Mouse (Mus musculus) G1E-ER4 (cell line): ENCODE data around the gene Cdk5r2. TPM values are rescaled to one million over a fixed set of nuclear protein-coding genes. Genes with fewer than 3 reads are reported as not detected.

Experiments used
- GATA1 ChIP-seq: IDR thresholded peaks from one replicate; pipeline ENCODE4 v1.8.0; 2012; ENCODE audit warnings: low read length, inconsistent platforms
- polyA plus RNA-seq: library from polyadenylated mRNA; stranded (reverse); fragments of >175 nt; gene quantifications from 2 replicates; pipeline ENCODE4 v1.2.3, GENCODE M21; 2012

Cdk5r2 gene
- polyA plus RNA-seq, 1 experiment = not detected

GRCm38 (mm10) chr1:74880785-74881360 is 26.1 kb downstream of the Cdk5r2 start:
- TF ChIP-seq GATA1 = no peak

GRCm38 (mm10) chr1:74882055-74882734 is 27.5 kb downstream of the Cdk5r2 start:
- no peak for TF ChIP-seq GATA1

DNA sequence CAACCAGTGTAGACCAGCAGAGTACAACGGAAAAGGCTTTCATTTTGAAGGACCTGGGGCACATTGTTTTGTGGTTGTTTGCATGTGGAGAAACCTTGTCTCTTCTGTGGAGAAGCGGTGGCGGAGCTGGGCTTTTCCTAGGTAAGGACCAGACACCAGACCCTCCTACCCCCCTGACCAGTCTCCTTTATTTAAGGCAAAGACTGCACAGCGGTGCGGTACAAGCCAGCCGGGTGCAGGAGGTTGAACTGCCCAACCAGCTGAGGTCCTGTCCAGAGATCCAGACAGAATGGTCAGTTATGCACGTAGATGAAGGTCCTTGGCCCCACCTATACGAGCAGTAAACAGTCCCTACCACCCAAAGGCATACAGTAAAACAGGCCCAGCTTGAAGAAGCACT is 28.1 kb downstream of the Cdk5r2 start:
- no peak for TF ChIP-seq GATA1

DNA sequence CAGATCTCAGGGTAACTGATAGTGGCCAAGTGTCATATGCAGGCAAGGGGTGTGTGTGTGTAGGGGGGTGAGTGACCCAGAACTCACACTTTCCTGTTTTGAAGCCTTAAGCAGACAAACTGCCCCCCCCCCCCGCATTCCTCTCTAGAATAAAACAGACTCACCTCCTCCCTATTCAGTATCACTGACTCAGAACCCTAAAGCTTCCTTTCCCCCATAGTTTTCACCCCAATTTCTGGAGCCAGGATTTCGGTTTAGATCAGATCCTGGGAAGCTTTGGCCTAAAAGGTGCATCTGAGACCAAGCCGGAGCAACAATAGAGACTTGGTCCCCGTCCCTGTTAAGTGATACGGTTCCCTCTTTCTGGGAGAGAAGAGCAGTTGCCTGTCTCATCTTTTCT is 28.7 kb downstream of the Cdk5r2 start:
- TF ChIP-seq GATA1 = no peak

GRCm38 (mm10) chr1:74884196-74885141 is 29.7 kb downstream of the Cdk5r2 start:
- TF ChIP-seq GATA1 = no peak

- no peak for TF ChIP-seq GATA1
Observed at GRCm38 (mm10) chr1:74885369-74886042, 30.8 kb downstream of the Cdk5r2 start, which contains the start of gene Fev. Gene Fev, minus strand, starts transcription at chr1:74885419.

DNA sequence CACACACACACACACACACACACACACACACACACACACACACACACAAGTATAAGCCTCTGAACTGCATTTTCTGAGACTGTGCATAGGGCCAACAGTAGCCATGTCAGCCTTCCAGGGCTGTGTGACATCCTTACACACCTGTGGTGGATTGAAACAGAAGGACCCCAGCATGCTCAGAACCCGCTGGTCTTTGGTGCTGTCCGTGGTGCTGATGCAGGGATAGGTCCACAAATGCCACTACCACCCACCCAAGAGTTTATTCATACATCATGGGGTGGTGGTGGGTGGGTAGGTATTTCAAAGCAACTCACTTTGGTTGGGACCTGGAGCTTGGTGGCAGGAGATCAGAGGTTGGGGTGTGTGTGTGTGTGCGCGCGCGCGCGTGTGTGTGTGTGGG is 36.8 kb downstream of the Cdk5r2 start:
- TF ChIP-seq GATA1 = no peak

GRCm38 (mm10) chr1:74892351-74893133 is 37.8 kb downstream of the Cdk5r2 start:
- TF ChIP-seq GATA1 = no peak

DNA sequence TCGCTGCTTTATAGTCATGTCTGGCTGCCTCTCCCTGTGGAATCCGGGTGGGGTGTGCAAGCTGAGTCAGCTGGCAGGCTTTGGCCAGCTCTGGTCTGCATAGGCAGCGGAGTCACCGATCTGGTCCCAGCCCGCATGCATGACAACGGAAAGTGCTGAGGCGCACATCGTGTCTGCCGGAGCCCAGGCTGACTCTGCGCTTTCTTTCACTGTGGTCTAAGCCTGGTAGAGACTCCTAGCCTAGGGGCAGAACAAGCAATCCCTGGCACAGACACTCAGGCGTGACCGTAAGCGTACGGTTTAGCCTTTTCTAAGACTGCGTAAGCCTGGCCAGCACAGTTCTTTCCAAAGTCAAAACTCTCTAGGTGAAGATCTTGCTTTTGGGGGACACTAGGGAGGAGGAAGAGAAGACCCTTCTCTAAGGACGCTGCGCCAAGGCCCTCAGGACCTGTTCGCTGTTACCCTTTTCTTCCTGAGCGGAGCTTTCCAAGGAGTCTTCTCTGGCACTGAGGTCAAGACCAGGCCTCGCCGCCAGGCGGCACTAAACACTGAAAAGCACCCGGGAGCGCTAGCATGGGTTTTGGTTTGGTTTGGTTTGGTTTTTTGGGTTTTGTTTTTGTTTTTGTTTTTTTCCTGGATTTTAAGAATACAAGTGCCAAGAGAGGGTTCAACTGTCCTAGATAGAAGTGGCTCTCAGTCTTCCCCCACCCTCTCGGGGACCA is 38.6 kb downstream of the Cdk5r2 start, which contains the start of gene Cryba2:
Gene Cryba2 (minus strand): TSS at position 10 of the 722 bp plus-strand sequence.
- no peak for TF ChIP-seq GATA1

DNA sequence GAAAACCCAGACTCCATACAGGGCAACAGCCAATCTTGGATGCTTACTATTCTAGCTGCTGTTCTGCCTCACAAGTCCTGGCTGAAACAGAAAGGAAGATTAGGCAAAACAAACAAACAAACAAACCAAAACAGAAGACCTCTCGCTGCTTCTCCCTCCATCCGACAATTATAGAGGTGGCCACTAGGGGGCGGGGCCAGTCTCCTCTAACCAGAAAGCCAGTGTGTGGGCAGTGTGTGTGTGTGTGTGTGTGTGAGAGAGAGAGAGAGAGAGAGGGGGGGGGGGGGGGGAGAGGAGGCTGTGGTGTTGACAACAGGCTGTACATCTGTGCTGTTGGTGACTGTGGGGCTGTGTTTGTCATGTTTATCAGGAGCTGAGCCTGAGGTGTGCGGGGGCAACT is 40.2 kb downstream of the Cdk5r2 start:
- no peak for TF ChIP-seq GATA1

DNA sequence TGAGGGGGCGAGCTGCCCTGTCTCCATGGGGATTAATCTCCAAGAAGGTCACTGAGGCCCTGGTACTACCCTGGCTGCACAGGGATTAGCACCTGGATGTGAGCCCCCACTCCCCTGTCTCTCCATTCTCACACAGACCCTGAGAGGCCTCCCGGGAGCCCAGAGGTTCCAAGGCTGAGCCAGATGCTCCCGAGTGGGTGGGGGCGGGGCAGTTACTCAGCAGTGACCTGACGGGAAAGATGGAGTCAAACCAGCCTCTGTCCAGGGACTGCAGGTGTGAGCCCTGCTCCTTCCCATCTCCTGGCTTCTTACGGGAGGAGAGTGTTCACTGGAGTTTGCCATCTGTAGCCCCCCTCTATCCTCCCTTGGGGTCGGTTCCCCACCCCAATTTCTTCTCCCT is 43.2 kb downstream of the Cdk5r2 start:
- TF ChIP-seq GATA1 = no peak

GRCm38 (mm10) chr1:74898656-74899431 is 44.1 kb downstream of the Cdk5r2 start:
- no peak for TF ChIP-seq GATA1
